Mouse (Mus musculus) myocyte (in vitro differentiated cells): ENCODE measurements around the gene Hmgb4. TPM values are rescaled to one million over a fixed set of nuclear protein-coding genes. Genes with fewer than 3 reads are reported as not detected.

Source experiments
- H3K27me3 ChIP-seq: one replicate; pipeline ENCODE4 v1.6.1; 2011; ENCODE audit not compliant: control insufficient read depth, insufficient read depth, insufficient read length
- H3K36me3 ChIP-seq: one replicate; pipeline ENCODE4 v1.6.1; 2011; ENCODE audit not compliant: control insufficient read depth, insufficient read depth
- H3K4me2 ChIP-seq: one replicate; pipeline ENCODE4 v1.6.1; 2011; ENCODE audit warnings: low read depth, control low read depth
- H3K4me3 ChIP-seq: one replicate; pipeline ENCODE4 v1.5.1; 2011; ENCODE audit warnings: mild to moderate bottlenecking, control low read depth, moderate library complexity
- H3K79me2 ChIP-seq: one replicate; pipeline ENCODE4 v1.6.1; 2011; ENCODE audit not compliant: control insufficient read depth, insufficient read depth
- H3ac ChIP-seq: one replicate; pipeline ENCODE4 v1.6.1; 2011; ENCODE audit not compliant: control insufficient read depth, insufficient read length
- CEBPB ChIP-seq: IDR thresholded peaks from 2 replicates; pipeline ENCODE4 v1.6.1; 2011; ENCODE audit warnings: mild to moderate bottlenecking, moderate library complexity; ENCODE audit not compliant: poor library complexity, insufficient read depth, severe bottlenecking
- E2F4 ChIP-seq: IDR thresholded peaks from one replicate; pipeline ENCODE4 v1.6.1; 2011; ENCODE audit warnings: mild to moderate bottlenecking, control low read depth, moderate library complexity; ENCODE audit not compliant: insufficient read depth
- MAX ChIP-seq: IDR thresholded peaks from one replicate; pipeline ENCODE4 v1.6.1; 2011; ENCODE audit warnings: low read depth, mild to moderate bottlenecking, control low read depth
- MYOD1 ChIP-seq, 3 experiments: IDR thresholded peaks; one replicate each; pipeline ENCODE4 v1.6.1; 2011; ENCODE audit warnings: control low read depth in 2 of 3, low read depth in 2 of 3, mild to moderate bottlenecking in 2 of 3, moderate library complexity in 1 of 3; ENCODE audit not compliant: insufficient read length in 2 of 3, control insufficient read depth in 1 of 3
- MYOG ChIP-seq, 3 experiments: IDR thresholded peaks; one replicate each; pipeline ENCODE4 v1.6.1; 2011; ENCODE audit warnings: control low read depth in 2 of 3, low read depth in 2 of 3, mild to moderate bottlenecking in 2 of 3; ENCODE audit not compliant: insufficient read length in 2 of 3, control insufficient read depth in 1 of 3, insufficient read depth in 1 of 3
- POLR2A ChIP-seq: IDR thresholded peaks from one replicate; pipeline ENCODE4 v1.6.1; 2011; ENCODE audit warnings: low read depth, mild to moderate bottlenecking, control low read depth, moderate library complexity; ENCODE audit not compliant: insufficient read length
- POLR2AphosphoS2 ChIP-seq: IDR thresholded peaks from one replicate; pipeline ENCODE4 v1.6.1; 2011; ENCODE audit warnings: low read depth, control low read depth; ENCODE audit not compliant: insufficient read length
- REST ChIP-seq: IDR thresholded peaks from one replicate; pipeline ENCODE4 v1.6.1; 2011; ENCODE audit warnings: mild to moderate bottlenecking, control low read depth, moderate library complexity; ENCODE audit not compliant: insufficient read depth, insufficient read length
- SRF ChIP-seq: IDR thresholded peaks from one replicate; pipeline ENCODE4 v1.6.1; 2011; ENCODE audit warnings: low read depth; ENCODE audit not compliant: control insufficient read depth, insufficient read length
- TCF12 ChIP-seq: IDR thresholded peaks from one replicate; pipeline ENCODE4 v1.6.1; 2011; ENCODE audit warnings: mild to moderate bottlenecking, control low read depth; ENCODE audit not compliant: poor library complexity, insufficient read depth, severe bottlenecking
- TCF3 ChIP-seq: IDR thresholded peaks from one replicate; pipeline ENCODE4 v1.6.1; 2011; ENCODE audit warnings: low read depth, control low read depth; ENCODE audit not compliant: insufficient read length
- USF1 ChIP-seq: IDR thresholded peaks from one replicate; pipeline ENCODE4 v1.6.1; 2011; ENCODE audit warnings: low read depth, mild to moderate bottlenecking, control low read depth, moderate library complexity
- polyA plus RNA-seq: library from polyadenylated mRNA; unstranded; fragments of >200 nt; fragmentation: generic; extraction: Trizol; gene quantifications from one replicate; pipeline ENCODE4 v1.2.1, GENCODE M21; 2012; ENCODE audit warnings: missing spikeins

Gene Hmgb4
- polyA plus RNA-seq, 1 experiment, result not detected

DNA sequence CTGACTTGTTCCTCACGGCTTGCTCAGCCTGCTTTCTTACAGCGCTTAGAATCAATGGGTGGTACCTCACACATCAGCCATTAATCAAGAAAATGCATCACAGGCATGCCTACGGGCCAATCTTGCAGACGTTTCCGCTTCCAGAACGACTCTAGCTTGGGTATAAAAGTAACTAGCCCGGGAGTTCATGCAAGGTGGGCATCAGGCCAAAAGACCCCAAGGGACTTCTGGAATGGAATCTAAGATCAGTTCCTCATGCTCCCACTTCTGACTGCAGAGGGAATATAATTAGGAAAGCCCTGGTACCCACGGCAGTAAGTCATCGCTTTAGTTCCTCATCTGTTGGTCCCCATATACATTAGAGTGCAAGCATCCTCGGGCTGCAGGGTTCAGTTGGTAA is 9.4 kb upstream of the Hmgb4 start:
- H3K79me2 ChIP-seq, result no peaks in the 10 kb centered on the region
- H3ac ChIP-seq, result no peak overlapping the region
- no peaks in the 10 kb centered on the region for H3K36me3 ChIP-seq
- H3K4me3 ChIP-seq, result no peak overlapping the region
- no peak overlapping the region for H3K4me2 ChIP-seq
- H3K27me3 ChIP-seq, result no peaks in the 10 kb centered on the region
- TF ChIP-seq MYOG (IDR thresholded peaks at IDR 0.05; ENCODE audit: control insufficient read depth in 1 of 3, insufficient read depth in 1 of 3, insufficient read length in 2 of 3, low read depth in 2 of 3) (no peak), TCF3 (no peak), CEBPB (no peak), MYOD1 (IDR thresholded peaks at IDR 0.05; ENCODE audit: control insufficient read depth in 1 of 3, insufficient read length in 2 of 3, low read depth in 2 of 3) (no peak), POLR2AphosphoS2 (no peak), USF1 (no peak), MAX (no peak), POLR2A (no peak), SRF (no peak), REST (no peak), E2F4 (no peak), TCF12 (no peak)

DNA sequence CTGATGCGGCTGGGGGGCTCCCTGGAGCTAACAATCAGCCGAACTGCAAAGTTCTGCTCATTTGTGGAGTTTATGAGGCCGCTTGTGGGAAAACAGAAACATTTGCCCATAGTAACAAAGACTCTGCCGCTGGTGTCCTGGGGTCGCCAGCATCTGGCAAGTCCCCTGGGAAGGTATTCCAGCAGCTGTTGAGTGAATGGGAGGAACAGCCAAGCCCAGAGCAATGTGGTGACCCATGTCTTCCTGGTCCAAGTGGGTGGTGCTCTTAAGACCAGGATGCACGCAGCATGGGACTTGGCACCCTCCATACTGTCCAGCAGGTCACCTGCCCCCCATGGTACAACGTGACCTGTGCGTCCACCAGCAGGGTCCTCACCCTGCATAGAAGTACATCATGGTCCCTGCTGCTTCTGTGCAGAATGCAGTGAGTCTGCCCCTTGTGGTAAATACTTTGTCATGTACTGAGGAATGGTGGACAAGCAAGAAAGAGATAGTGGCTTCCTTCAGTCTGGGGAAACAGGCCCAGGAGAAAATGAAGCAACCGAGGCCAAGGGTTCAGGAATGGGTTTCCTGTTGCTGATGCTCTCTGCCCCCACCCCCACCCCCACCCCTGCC is 8.6 kb upstream of the Hmgb4 start:
- Histone ChIP-seq H3K4me3 (no peak overlapping the region), H3ac (no peak overlapping the region), H3K36me3 (no peaks in the 10 kb centered on the region), H3K79me2 (no peaks in the 10 kb centered on the region), H3K27me3 (no peaks in the 10 kb centered on the region), H3K4me2 (no peak overlapping the region)
- TF ChIP-seq MYOD1 (IDR thresholded peaks at IDR 0.05; ENCODE audit: control insufficient read depth in 1 of 3, insufficient read length in 2 of 3, low read depth in 2 of 3), result no peak
- TF ChIP-seq TCF3, result no peak
- no peak for TF ChIP-seq USF1
- no peak for TF ChIP-seq TCF12
- TF ChIP-seq MAX, result no peak
- no peak for TF ChIP-seq E2F4

DNA sequence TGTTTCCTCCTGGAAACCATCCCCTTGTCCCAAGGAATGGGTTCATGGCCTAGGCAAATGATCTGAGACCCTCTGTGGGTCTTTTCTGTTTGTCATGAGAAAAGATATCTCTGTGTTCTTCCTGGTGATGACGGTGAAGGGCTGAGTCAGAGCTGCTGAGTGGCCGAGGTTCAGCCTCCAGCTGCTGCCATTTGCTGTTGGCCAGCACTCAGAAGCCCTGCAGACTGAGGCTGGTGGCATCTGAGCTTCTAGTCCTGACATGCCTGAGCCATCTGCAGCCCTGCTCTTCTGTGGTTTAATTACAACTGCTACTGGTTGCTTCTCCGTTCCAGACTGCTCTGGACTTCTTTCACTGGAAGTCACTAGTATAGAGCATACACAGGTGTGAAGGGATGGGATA is 4.6 kb upstream of the Hmgb4 start:
- TF ChIP-seq MAX (no peak), TCF12 (no peak)
- Histone ChIP-seq H3ac (no peak overlapping the region), H3K4me2 (no peak overlapping the region), H3K79me2 (no peaks in the 10 kb centered on the region), H3K27me3 (no peaks in the 10 kb centered on the region), H3K4me3 (no peak overlapping the region), H3K36me3 (no peaks in the 10 kb centered on the region)

DNA sequence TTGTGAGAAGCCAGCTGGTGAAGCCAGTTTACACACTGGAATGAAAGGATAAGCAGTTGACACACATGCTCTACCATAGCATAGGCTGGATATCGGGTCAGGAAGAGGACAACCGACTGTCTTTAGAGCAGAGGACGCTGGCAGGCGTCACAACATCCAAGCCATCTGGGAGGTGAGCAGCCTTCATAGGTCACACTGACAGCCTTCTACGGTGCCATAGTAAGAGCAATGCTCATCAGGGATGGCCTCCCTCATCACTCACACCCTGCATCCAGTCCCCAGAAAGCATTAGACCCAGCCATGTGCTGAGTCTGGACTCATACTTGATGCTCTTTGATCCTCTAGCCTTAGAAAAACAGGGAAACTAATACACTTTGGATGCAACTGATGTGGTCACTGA is 3.7 kb upstream of the Hmgb4 start:
- Histone ChIP-seq H3K79me2 (no peaks in the 10 kb centered on the region), H3K4me3 (no peak overlapping the region)
- no peak for TF ChIP-seq MYOD1 (IDR thresholded peaks at IDR 0.05; ENCODE audit: control insufficient read depth in 1 of 3, insufficient read length in 2 of 3, low read depth in 2 of 3)
- TF ChIP-seq SRF, result no peak
- TF ChIP-seq MYOG (IDR thresholded peaks at IDR 0.05; ENCODE audit: control insufficient read depth in 1 of 3, insufficient read depth in 1 of 3, insufficient read length in 2 of 3, low read depth in 2 of 3), result no peak
- TF ChIP-seq TCF12, result no peak
- no peak for TF ChIP-seq POLR2AphosphoS2
- no peak for TF ChIP-seq CEBPB
- no peak for TF ChIP-seq MAX
- TF ChIP-seq REST, result no peak
- TF ChIP-seq USF1, result no peak
- no peak for TF ChIP-seq E2F4
- no peak for TF ChIP-seq POLR2A
- TF ChIP-seq TCF3, result no peak

DNA sequence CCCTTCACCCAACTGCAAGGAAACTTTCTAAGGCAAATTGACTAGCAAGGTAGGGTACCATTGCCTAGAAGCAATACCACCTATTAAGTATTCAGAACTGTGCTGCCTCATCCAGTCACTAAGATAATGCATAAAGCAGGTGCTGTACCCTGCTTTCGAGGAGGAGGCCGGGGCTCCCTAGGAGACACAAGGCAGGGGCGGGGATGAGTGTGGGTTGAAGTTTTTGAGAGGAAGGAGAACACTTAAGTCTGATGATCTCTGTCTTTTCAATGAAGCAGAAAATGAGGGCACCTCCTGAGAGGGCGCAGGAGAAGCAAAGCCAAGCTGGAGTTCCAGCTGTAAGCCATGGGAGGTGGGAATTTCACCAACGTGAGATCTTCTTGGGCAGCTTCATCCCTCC is 1.5 kb downstream of the Hmgb4 start:
- no peak overlapping the region for H3K4me3 ChIP-seq
- no peak overlapping the region for H3ac ChIP-seq
- H3K4me2 ChIP-seq, result no peak overlapping the region
- no peaks in the 10 kb centered on the region for H3K36me3 ChIP-seq
- TF ChIP-seq SRF (no peak), MYOG (IDR thresholded peaks at IDR 0.05; ENCODE audit: control insufficient read depth in 1 of 3, insufficient read depth in 1 of 3, insufficient read length in 2 of 3, low read depth in 2 of 3) (no peak), E2F4 (no peak), TCF12 (no peak), MYOD1 (IDR thresholded peaks at IDR 0.05; ENCODE audit: control insufficient read depth in 1 of 3, insufficient read length in 2 of 3, low read depth in 2 of 3) (no peak), USF1 (no peak), CEBPB (no peak), REST (no peak), TCF3 (no peak), POLR2AphosphoS2 (no peak), MAX (no peak), POLR2A (no peak)
- H3K27me3 ChIP-seq, result no peaks in the 10 kb centered on the region
- no peaks in the 10 kb centered on the region for H3K79me2 ChIP-seq

More for the DNA sequence above, 3.7 kb upstream of the Hmgb4 start:
- no peaks in the 10 kb centered on the region for H3K36me3 ChIP-seq
- H3ac ChIP-seq, result no peak overlapping the region
- no peaks in the 10 kb centered on the region for H3K27me3 ChIP-seq
- H3K4me2 ChIP-seq, result no peak overlapping the region
